Mouse (Mus musculus) liver, postnatal 0 days (tissue): ENCODE data around the gene Ddx18. TPM values are rescaled to one million over a fixed set of nuclear protein-coding genes. Genes with fewer than 3 reads are reported as not detected.

Experiments
- ATAC-seq: fragments of 200-750 bp; cut with Nextera tagmentation; 2 replicates; pipeline ENCODE4 v1.8.0; 2017; ENCODE audit warnings: mild to moderate bottlenecking, moderate library complexity
- DNase-seq: peaks from one replicate; pipeline ENCODE4 v3.0.0-alpha.2; 2016
- H3K27ac ChIP-seq: fragments of 300-500 bp; sonication (generic); 2 replicates; pipeline ENCODE4 v1.5.1; 2014; ENCODE audit warnings: antibody characterized with exemption, moderate library complexity, mild to moderate bottlenecking, low read depth
- H3K27me3 ChIP-seq: fragments of 300-500 bp; sonication (generic); 2 replicates; pipeline ENCODE4 v1.6.1; 2014; ENCODE audit warnings: low read length, control low read depth, mixed read lengths; ENCODE audit not compliant: insufficient read depth
- H3K36me3 ChIP-seq: fragments of 300-500 bp; sonication (generic); replicated peaks from 2 replicates; pipeline ENCODE4 v1.6.1; 2014; ENCODE audit warnings: mild to moderate bottlenecking, control low read depth, low read length, moderate library complexity, mixed read lengths; ENCODE audit not compliant: insufficient read depth
- H3K4me1 ChIP-seq: fragments of 300-500 bp; sonication (generic); 2 replicates; pipeline ENCODE4 v1.6.1; 2014; ENCODE audit warnings: antibody characterized with exemption, mild to moderate bottlenecking, control low read depth; ENCODE audit not compliant: insufficient read depth
- H3K4me2 ChIP-seq: fragments of 300-500 bp; sonication (generic); 2 replicates; pipeline ENCODE4 v1.6.1; 2014; ENCODE audit warnings: low read depth, mild to moderate bottlenecking, low read length, moderate library complexity, mixed read lengths
- H3K4me3 ChIP-seq: fragments of 300-500 bp; sonication (generic); 2 replicates; pipeline ENCODE4 v1.5.1; 2014; ENCODE audit warnings: low read depth, low read length
- H3K9ac ChIP-seq: fragments of 300-500 bp; sonication (generic); replicated peaks from 2 replicates; pipeline ENCODE4 v1.6.1; 2014; ENCODE audit warnings: mild to moderate bottlenecking, moderate library complexity
- H3K9me3 ChIP-seq: fragments of 300-500 bp; sonication (generic); 2 replicates; pipeline ENCODE4 v1.6.1; 2016; ENCODE audit warnings: mild to moderate bottlenecking, control low read depth, low read length, mixed read lengths
- CTCF ChIP-seq: sonication (generic); IDR thresholded peaks from 2 replicates; pipeline ENCODE4 v1.5.1; 2016; ENCODE audit warnings: antibody characterized with exemption, low read depth
- EP300 ChIP-seq: IDR thresholded peaks from 2 replicates; pipeline ENCODE4 v1.6.1; 2016; ENCODE audit warnings: antibody characterized with exemption, low read depth, mild to moderate bottlenecking
- WGBS: fragments of 180-500 bp; shearing (Covaris S2); extraction: QIAGEN DNeasy Blood & Tissue Kit; methylation state at CpG from one replicate; pipeline ENCODE4 v1.1.7; 2014; ENCODE audit not compliant: insufficient replicate concordance; 5-methylcytosine and 5-hydroxymethylcytosine counted together
- polyA plus RNA-seq: library from polyadenylated mRNA; unstranded; fragments of >200 nt; fragmentation: Nextera tagmentation; extraction: Ambion mirVana; gene quantifications from 2 replicates; pipeline ENCODE4 v1.2.1, GENCODE M21; 2015

Ddx18 gene
- 27.1 and 29.0 TPM in 2 replicates for polyA plus RNA-seq

- 6% methylated on average over 53 of the region's 53 CpGs for WGBS
- Histone ChIP-seq H3K27me3 (no peaks in the 10 kb centered on the region), H3K4me3 (peak within 1 kb of the TSS; percentile 75), H3K36me3 (peaks cover 18% of the 10 kb centered on the region), H3K9ac (peak within 1 kb of the TSS; percentile 84), H3K9me3 (no peaks in the 10 kb centered on the region), H3K4me2 (peak within 1 kb of the TSS; percentile 88), H3K27ac (peak within 1 kb of the TSS; percentile 66), H3K4me1 (no peaks in the 10 kb centered on the region)
- ATAC-seq (peak; percentile 98), DNase-seq (peak; percentile 96)
- TF ChIP-seq CTCF = peak; percentile 90
- peak; percentile 63 for TF ChIP-seq EP300
Measured at GRCm38 (mm10) chr1:121567521-121568489, at the start of gene Ddx18. Gene Ddx18, minus strand, starts transcription at chr1:121567989.

- Histone ChIP-seq H3K4me2 (no peak overlapping the region), H3K9ac (no peak overlapping the region), H3K4me1 (no peaks in the 10 kb centered on the region), H3K27ac (no peak overlapping the region), H3K27me3 (no peaks in the 10 kb centered on the region), H3K9me3 (no peaks in the 10 kb centered on the region), H3K36me3 (no peaks in the 10 kb centered on the region), H3K4me3 (no peak overlapping the region)
- 47% methylated on average over 7 of the region's 7 CpGs for WGBS
- no peak for TF ChIP-seq CTCF
- no peak for TF ChIP-seq EP300
- ATAC-seq (no peak), DNase-seq (no peak)
Measured at GRCm38 (mm10) chr1:121608000-121608399, 40.2 kb upstream of the Ddx18 start.

GRCm38 (mm10) chr1:121605118-121605517 lies 37.3 kb upstream of the Ddx18 start:
- TF ChIP-seq CTCF = no peak
- no peak for TF ChIP-seq EP300
- WGBS = 53% methylated on average over 6 of the region's 6 CpGs
- Histone ChIP-seq H3K9me3 (no peaks in the 10 kb centered on the region), H3K4me2 (no peak overlapping the region), H3K36me3 (no peaks in the 10 kb centered on the region), H3K9ac (no peak overlapping the region), H3K27me3 (no peaks in the 10 kb centered on the region), H3K4me3 (no peak overlapping the region), H3K4me1 (no peaks in the 10 kb centered on the region), H3K27ac (no peak overlapping the region)
- ATAC-seq (no peak), DNase-seq (no peak)

- no peaks in the 10 kb centered on the region for H3K9me3 ChIP-seq
- H3K27me3 ChIP-seq = no peaks in the 10 kb centered on the region
- no peaks in the 10 kb centered on the region for H3K36me3 ChIP-seq
- no peak overlapping the region for H3K4me3 ChIP-seq
- no peak overlapping the region for H3K9ac ChIP-seq
- ATAC-seq (no peak), DNase-seq (no peak)
- 77% methylated on average over 6 of the region's 6 CpGs for WGBS
- H3K27ac ChIP-seq = no peak overlapping the region
- no peaks in the 10 kb centered on the region for H3K4me1 ChIP-seq
- no peak for TF ChIP-seq EP300
- TF ChIP-seq CTCF = no peak
- no peak overlapping the region for H3K4me2 ChIP-seq
Measured at GRCm38 (mm10) chr1:121601893-121602292, 34.1 kb upstream of the Ddx18 start.

- no peak for DNase-seq
- Histone ChIP-seq H3K27me3 (no peaks in the 10 kb centered on the region), H3K4me1 (no peaks in the 10 kb centered on the region), H3K4me2 (no peak overlapping the region), H3K9ac (no peak overlapping the region), H3K36me3 (no peaks in the 10 kb centered on the region), H3K9me3 (no peaks in the 10 kb centered on the region), H3K4me3 (no peak overlapping the region), H3K27ac (no peak overlapping the region)
- ATAC-seq = no peak
- TF ChIP-seq CTCF (peak; percentile 45; the same call in 1 of the 2 replicates), EP300 (no peak)
- 36% methylated on average over 1 of the region's 1 CpGs for WGBS
Measured at GRCm38 (mm10) chr1:121601084-121601483, 33.3 kb upstream of the Ddx18 start.

GRCm38 (mm10) chr1:121598421-121598820 lies 30.6 kb upstream of the Ddx18 start:
- Histone ChIP-seq H3K36me3 (no peaks in the 10 kb centered on the region), H3K9me3 (no peaks in the 10 kb centered on the region), H3K9ac (no peak overlapping the region), H3K27me3 (no peaks in the 10 kb centered on the region), H3K4me3 (no peak overlapping the region), H3K4me1 (no peaks in the 10 kb centered on the region), H3K4me2 (no peak overlapping the region), H3K27ac (no peak overlapping the region)
- WGBS = 33% methylated on average over 3 of the region's 3 CpGs
- TF ChIP-seq EP300 = no peak
- no peak for TF ChIP-seq CTCF
- DNase-seq (no peak), ATAC-seq (no peak)
